Mouse (Mus musculus) G1E (cell line): ENCODE data around the gene Cfap69.

ENCODE experiments used
- CTCF ChIP-seq: IDR thresholded peaks from 2 replicates; pipeline ENCODE4 v1.5.1; 2012; ENCODE audit warnings: low read depth, low read length, inconsistent platforms, mixed read lengths
- GATA1 ChIP-seq: IDR thresholded peaks from 2 replicates; pipeline ENCODE4 v1.6.1; 2012; ENCODE audit warnings: borderline replicate concordance, low read length, inconsistent platforms, mixed read lengths
- POLR2AphosphoS5 ChIP-seq: IDR thresholded peaks from 2 replicates; pipeline ENCODE4 v1.6.1; 2012; ENCODE audit warnings: low read depth, low read length, inconsistent platforms; ENCODE audit not compliant: insufficient replicate concordance
- TAL1 ChIP-seq: conservative IDR thresholded peaks from 2 replicates; pipeline ENCODE4 v1.6.1; 2012; ENCODE audit warnings: low read depth, low read length, inconsistent platforms, mixed read lengths

- no peak for TF ChIP-seq CTCF
- no peak for TF ChIP-seq POLR2AphosphoS5
- no peak for TF ChIP-seq GATA1
- no peak for TF ChIP-seq TAL1
These were observed 19.3 kb upstream of the Cfap69 start for GRCm38 (mm10) chr5:5683292-5683691.
